Mouse (Mus musculus) megakaryocyte progenitor cell, adult 5-6 weeks (primary cell): ENCODE results near the gene Asf1b. TPM values are rescaled to one million over a fixed set of nuclear protein-coding genes. Genes with fewer than 3 reads are reported as not detected.
A peak's percentile ranks its signal among the peaks of the same experiment; 100 is the strongest.

ENCODE experiments used
- ATAC-seq: replicated peaks from 2 replicates; pipeline ENCODE4 v1.8.0; 2016; ENCODE audit warnings: mild to moderate bottlenecking, moderate TSS enrichment, inconsistent platforms; ENCODE audit not compliant: poor library complexity
- total RNA-seq, 2 experiments: library from RNA; stranded (forward) in 1 of 2; stranded (reverse) in 1 of 2; fragments of 157-497, 149-512 nt in 1 of 2; fragments of 200-1000 nt in 1 of 2; gene quantifications; 2 replicates each; pipeline versions ENCODE4 v1.2.3 to v1.2.4; 2015 to 2017

Asf1b gene
- total RNA-seq, 2 experiments from 2014 or later: 38.1 to 40.3 TPM

DNA sequence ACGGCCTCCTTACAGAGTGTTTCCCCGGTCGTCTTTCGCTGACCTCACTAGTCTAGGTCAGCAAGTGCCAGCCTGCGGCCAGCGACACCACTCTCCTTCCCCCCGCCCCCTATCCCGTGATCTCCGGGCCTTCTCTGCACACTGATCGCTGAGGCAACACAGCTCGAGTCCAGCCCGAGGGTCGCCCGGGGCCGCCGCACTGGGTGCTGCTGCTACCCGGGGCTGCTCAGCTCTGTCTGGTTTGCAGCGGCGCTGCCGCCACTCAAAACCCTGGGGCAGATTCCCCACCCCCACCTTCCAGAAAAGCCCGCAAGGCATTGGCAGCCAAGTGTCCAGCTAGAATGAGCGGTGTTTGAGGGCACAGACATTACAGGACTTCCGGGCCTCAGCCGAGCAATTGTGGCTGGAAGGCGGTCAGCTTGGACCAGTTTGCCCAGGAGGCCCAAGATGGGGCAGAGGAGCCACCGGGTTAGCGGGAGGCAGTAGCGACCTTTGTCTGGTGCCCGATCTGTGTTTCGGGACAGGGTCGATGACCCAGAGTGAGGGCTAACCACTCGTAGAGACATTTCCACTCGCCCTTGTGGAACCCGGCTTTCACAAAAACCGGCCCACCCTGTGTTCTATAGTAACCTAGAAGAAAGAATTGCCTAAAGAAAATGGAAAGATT, 57.3 kb downstream of the Asf1b start:
- ATAC-seq: 0 out of 2 replicates have a peak, but pooled peaks have one; percentile 5

DNA sequence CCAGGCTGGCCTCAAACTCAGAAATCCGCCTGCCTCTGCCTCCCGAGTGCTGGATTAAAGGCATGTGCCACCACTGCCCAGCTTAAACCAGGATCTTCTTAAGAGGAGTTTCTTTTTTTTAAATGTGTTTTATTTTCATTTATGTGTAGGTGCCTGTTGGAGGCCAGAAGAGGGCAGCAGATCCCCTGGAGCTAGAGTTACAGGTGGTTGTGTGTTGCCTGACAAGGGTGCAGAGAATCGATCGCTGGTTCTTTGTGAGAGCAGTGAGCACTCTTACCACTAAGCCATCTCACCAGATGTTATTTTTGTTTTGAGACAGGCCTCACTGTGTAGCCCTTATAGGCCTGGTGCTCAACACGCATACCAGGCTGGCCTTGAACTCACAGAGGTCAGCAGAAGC, 60.5 kb downstream of the Asf1b start:
- no peak for ATAC-seq

DNA sequence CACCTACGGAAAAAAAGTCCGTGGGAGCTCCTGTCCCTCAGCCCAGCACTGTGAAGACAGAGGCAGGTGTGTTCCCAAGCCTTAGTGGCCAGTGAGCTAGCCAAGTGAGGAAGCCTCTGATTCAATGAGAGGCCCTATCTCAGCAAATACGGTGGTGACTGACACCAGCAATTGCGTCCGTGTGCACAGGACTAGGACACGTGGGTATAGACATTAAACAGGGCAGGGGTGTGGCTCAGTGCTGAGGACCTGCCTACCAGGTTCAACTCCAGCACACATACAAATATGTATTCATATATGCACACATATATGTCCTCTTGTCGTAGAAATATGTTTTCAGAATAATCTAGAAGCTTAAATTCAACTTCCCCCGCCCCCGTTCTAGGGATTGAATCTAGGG, 64.4 kb downstream of the Asf1b start:
- ATAC-seq: 0 out of 2 replicates have a peak, but pooled peaks have one; percentile 16

Other genes with a start within 250 kb of the Asf1b start
- 119 and 139 TPM in 2 replicates for gene Ddx39, start 240.3 kb upstream of the Asf1b start, total RNA-seq (2015)
- 121 and 131 TPM in 2 replicates for gene Ddx39, start 240.3 kb upstream of the Asf1b start, total RNA-seq (2017)
- 27.1 and 29.1 TPM in 2 replicates for gene Adgre5, start 214.2 kb upstream of the Asf1b start, total RNA-seq (2015)
- gene Adgre5, start 214.2 kb upstream of the Asf1b start, total RNA-seq (2017): 19.8 and 30.2 TPM in 2 replicates
- gene Adgrl1, start 55.4 kb upstream of the Asf1b start, total RNA-seq (2015): 2.9 and 5.9 TPM in 2 replicates
- gene Adgrl1, start 55.4 kb upstream of the Asf1b start, total RNA-seq (2017): 2.3 and 2.4 TPM in 2 replicates
- not detected in 2 replicates for gene Gm10644, start 302 bp upstream of the Asf1b start, total RNA-seq (2015)
- 0.46 TPM in 1 of 2 replicates, not detected in the other for gene Gm10644, start 302 bp upstream of the Asf1b start, total RNA-seq (2017)
- 23.8 and 24.8 TPM in 2 replicates for gene Prkaca, start 17.5 kb downstream of the Asf1b start, total RNA-seq (2015)
- gene Prkaca, start 17.5 kb downstream of the Asf1b start, total RNA-seq (2017): 22.4 and 24.0 TPM in 2 replicates
- gene Samd1, start 42.2 kb downstream of the Asf1b start, total RNA-seq (2015): 54.3 and 64.6 TPM in 2 replicates
- 45.7 and 57.0 TPM in 2 replicates for gene Samd1, start 42.2 kb downstream of the Asf1b start, total RNA-seq (2017)
- gene 1700067K01Rik, start 46.0 kb downstream of the Asf1b start, total RNA-seq (2015): 0.67 TPM in 1 of 2 replicates, not detected in the other
- 0.37 and 2.0 TPM in 2 replicates for gene 1700067K01Rik, start 46.0 kb downstream of the Asf1b start, total RNA-seq (2017)
- not detected in 2 replicates for gene 2210011C24Rik, start 56.7 kb downstream of the Asf1b start, total RNA-seq (2015)
- gene 2210011C24Rik, start 56.7 kb downstream of the Asf1b start, total RNA-seq (2017): not detected in 2 replicates
- gene Palm3, start 66.0 kb downstream of the Asf1b start, total RNA-seq (2015): not detected in 2 replicates
- not detected in 2 replicates for gene Palm3, start 66.0 kb downstream of the Asf1b start, total RNA-seq (2017)
- gene Il27ra, start 87.1 kb downstream of the Asf1b start, total RNA-seq (2015): 0.85 and 1.9 TPM in 2 replicates
- 1.9 TPM in 2 replicates for gene Il27ra, start 87.1 kb downstream of the Asf1b start, total RNA-seq (2017)
- not detected in 2 replicates for gene Rln3, start 89.5 kb downstream of the Asf1b start, total RNA-seq (2015)
- not detected in 2 replicates for gene Rln3, start 89.5 kb downstream of the Asf1b start, total RNA-seq (2017)
- 1.9 and 2.0 TPM in 2 replicates for gene Gm10643, start 109.6 kb downstream of the Asf1b start, total RNA-seq (2015)
- gene Gm10643, start 109.6 kb downstream of the Asf1b start, total RNA-seq (2017): 1.5 and 1.6 TPM in 2 replicates
- 7.9 and 9.5 TPM in 2 replicates for gene Rfx1, start 111.3 kb downstream of the Asf1b start, total RNA-seq (2015)
- gene Rfx1, start 111.3 kb downstream of the Asf1b start, total RNA-seq (2017): 2.5 and 3.2 TPM in 2 replicates
- 13.2 and 14.3 TPM in 2 replicates for gene Dcaf15, start 149.3 kb downstream of the Asf1b start, total RNA-seq (2015)
- gene Dcaf15, start 149.3 kb downstream of the Asf1b start, total RNA-seq (2017): 20.5 and 22.0 TPM in 2 replicates
- gene Podnl1, start 170.5 kb downstream of the Asf1b start, total RNA-seq (2015): 0.05 TPM in 1 of 2 replicates, not detected in the other
- gene Podnl1, start 170.5 kb downstream of the Asf1b start, total RNA-seq (2017): 0.54 TPM in 1 of 2 replicates, not detected in the other
- 7.3 and 8.0 TPM in 2 replicates for gene Cc2d1a, start 192.4 kb downstream of the Asf1b start, total RNA-seq (2015)
- gene Cc2d1a, start 192.4 kb downstream of the Asf1b start, total RNA-seq (2017): 5.7 and 8.0 TPM in 2 replicates
- 0.17 and 0.32 TPM in 2 replicates for gene 4930432K21Rik, start 192.5 kb downstream of the Asf1b start, total RNA-seq (2015)
- gene 4930432K21Rik, start 192.5 kb downstream of the Asf1b start, total RNA-seq (2017): 2.1 and 2.2 TPM in 2 replicates
- gene Nanos3, start 229.7 kb downstream of the Asf1b start, total RNA-seq (2015): 0.54 and 1.7 TPM in 2 replicates
- 3.5 TPM in 1 of 2 replicates, not detected in the other for gene Nanos3, start 229.7 kb downstream of the Asf1b start, total RNA-seq (2017)